ENCODE assay signal across 25 mouse cellular contexts in the genomic region with DNA sequence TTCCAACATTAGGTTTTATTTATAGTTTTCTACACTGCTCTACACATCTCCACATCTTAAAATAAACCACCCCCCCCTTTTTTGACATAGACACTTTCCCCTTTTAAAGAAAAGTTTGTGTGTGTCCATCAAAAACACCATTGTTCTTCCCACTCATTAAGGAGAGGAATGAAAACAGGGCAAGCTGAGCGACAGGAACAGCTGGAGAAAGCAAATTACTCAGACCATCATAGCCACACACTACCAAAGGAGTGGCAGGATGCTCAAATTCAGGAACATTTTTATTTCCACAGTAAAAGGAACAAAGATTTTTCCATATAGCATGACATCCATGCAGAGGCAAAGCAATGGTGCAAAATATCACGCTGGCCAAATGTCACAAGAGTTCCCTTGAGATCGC.
"Had no signal": no experiment of that assay in that cellular context is flagged by ENCODE, and none has a peak within 500 bp of the region (broad histone marks: within the 10 kb centered on the region; RNA-seq: fewer than 3 reads in every experiment).

No protein-coding gene starts in this region.

- DNase-seq: gastrocnemius, postnatal 14 days; gastrocnemius, postnatal 36 days; heart, adult 18-20 months; heart, postnatal 10 days; heart, postnatal 36 days; kidney, adult 11 months; kidney, adult 2 months; kidney, adult 9 months; kidney, postnatal 14 days; kidney, postnatal 36 days; layer of hippocampus, adult 9-11 months; layer of hippocampus, postnatal 36 days; left cerebral cortex, postnatal 4 days had no signal

- H3K4me1 ChIP-seq: heart, embryonic 10.5 days; heart, embryonic 12.5 days; kidney, embryonic 15.5 days; limb, embryonic 13.5 days; limb, embryonic 15.5 days; liver, embryonic 12.5 days had no signal

- H3K4me2 ChIP-seq: heart, embryonic 12.5 days; hindbrain, embryonic 13.5 days; hindbrain, embryonic 15.5 days; kidney, embryonic 15.5 days; limb, embryonic 13.5 days; limb, embryonic 15.5 days; liver, embryonic 12.5 days had no signal

- H3K9me3 ChIP-seq: heart, embryonic 10.5 days; heart, embryonic 12.5 days; hindbrain, embryonic 13.5 days; hindbrain, embryonic 15.5 days; kidney, embryonic 15.5 days; limb, embryonic 13.5 days; limb, embryonic 15.5 days; liver, embryonic 12.5 days had no signal

- H3K4me3 ChIP-seq: heart, embryonic 10.5 days; heart, embryonic 12.5 days; hindbrain, embryonic 13.5 days; hindbrain, embryonic 15.5 days; kidney, embryonic 15.5 days; limb, embryonic 13.5 days; limb, embryonic 15.5 days; liver, embryonic 12.5 days had no signal

- H3K27me3 ChIP-seq: heart, embryonic 12.5 days; hindbrain, embryonic 13.5 days; hindbrain, embryonic 15.5 days; kidney, embryonic 15.5 days; limb, embryonic 13.5 days; limb, embryonic 15.5 days; liver, embryonic 12.5 days had no signal

- ATAC-seq: hindbrain, postnatal 0 days; intestine, embryonic 16.5 days; liver, embryonic 12.5 days had no signal

- H3K9ac ChIP-seq: heart, embryonic 12.5 days; hindbrain, embryonic 13.5 days; hindbrain, embryonic 15.5 days; kidney, embryonic 15.5 days; limb, embryonic 13.5 days; limb, embryonic 15.5 days; liver, embryonic 12.5 days; liver, embryonic 14.5 days had no signal

- H3K36me3 ChIP-seq: heart, embryonic 10.5 days; heart, embryonic 12.5 days; hindbrain, embryonic 13.5 days; hindbrain, embryonic 15.5 days; kidney, embryonic 15.5 days; limb, embryonic 15.5 days; liver, embryonic 12.5 days had no signal

- H3K27ac ChIP-seq: heart, embryonic 10.5 days; hindbrain, embryonic 13.5 days; hindbrain, embryonic 15.5 days; hindbrain, postnatal 0 days; kidney, embryonic 15.5 days; kidney, postnatal 0 days; limb, embryonic 13.5 days; limb, embryonic 15.5 days; liver, embryonic 12.5 days; liver, embryonic 14.5 days had no signal
